Mouse (Mus musculus): ENCODE measurements around the gene Nxn.

DNA sequence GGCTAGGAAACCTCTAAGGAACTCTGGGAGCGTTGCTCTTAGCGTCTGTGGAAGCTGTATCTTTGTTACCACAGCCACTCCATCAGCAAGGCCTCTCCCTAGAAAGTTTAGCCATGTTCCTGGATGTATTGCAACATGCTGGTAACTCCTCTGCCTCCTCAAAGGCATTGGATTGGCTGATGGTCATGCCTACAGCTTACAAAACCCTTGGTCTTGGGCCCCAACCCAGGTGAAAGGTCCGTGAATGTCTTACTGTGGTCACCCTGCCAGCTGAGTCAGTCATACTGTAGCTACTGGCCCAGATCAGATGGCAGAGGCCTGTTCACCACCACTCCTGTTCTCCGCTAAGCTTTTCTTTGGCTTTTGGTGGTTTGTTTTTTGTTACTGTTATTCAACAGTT is 16.1 kb upstream of the Nxn start:
- TF ChIP-seq CTCF (IDR thresholded peaks at IDR 0.05; ENCODE audit: low read depth, low read length) (no peak), POLR2A (IDR thresholded peaks at IDR 0.05; ENCODE audit: borderline replicate concordance, low read depth, low read length) (no peak)
